Mouse (Mus musculus) megakaryocyte, embryonic 14.5 days (primary cell): ENCODE data around the gene Rtn4.

Experiments used
- FLI1 ChIP-seq: IDR thresholded peaks from 2 replicates; pipeline ENCODE4 v1.6.1; 2012; ENCODE audit warnings: low read length, inconsistent platforms, mixed read lengths
- GATA1 ChIP-seq: IDR thresholded peaks from 3 replicates; pipeline ENCODE4 v1.6.1; 2012; ENCODE audit warnings: mixed read lengths, low read length, inconsistent platforms, borderline replicate concordance

- TF ChIP-seq GATA1 (no peak), FLI1 (no peak)
Measured at GRCm38 (mm10) chr11:29786583-29787219, 94.0 kb downstream of the Rtn4 start.
